Mouse (Mus musculus): Measurements from ENCODE around the gene Ube2c.

- no peak for TF ChIP-seq POLR2A (IDR thresholded peaks at IDR 0.05; ENCODE audit: insufficient read length, low read depth)
- TF ChIP-seq E2F4 (IDR thresholded peaks at IDR 0.05; ENCODE audit: insufficient read depth) = no peak
- TF ChIP-seq USF1 (IDR thresholded peaks at IDR 0.05; ENCODE audit: low read depth) = no peak
- no peak for TF ChIP-seq MYOD1 (IDR thresholded peaks at IDR 0.05; ENCODE audit: control insufficient read depth in 1 of 3, insufficient read length in 2 of 3, low read depth in 2 of 3)
- TF ChIP-seq MAX (IDR thresholded peaks at IDR 0.05; ENCODE audit: low read depth) = no peak
- TF ChIP-seq MYOG (IDR thresholded peaks at IDR 0.05; ENCODE audit: control insufficient read depth in 1 of 3, insufficient read depth in 1 of 3, insufficient read length in 2 of 3, low read depth in 2 of 3) = no peak
- no peak for TF ChIP-seq CEBPB (IDR thresholded peaks at IDR 0.05; ENCODE audit: insufficient read depth, poor library complexity, severe bottlenecking)
- TF ChIP-seq POLR2AphosphoS2 (IDR thresholded peaks at IDR 0.05; ENCODE audit: insufficient read length, low read depth) = no peak
- no peak for TF ChIP-seq SRF (IDR thresholded peaks at IDR 0.05; ENCODE audit: control insufficient read depth, insufficient read length, low read depth)
- no peak for TF ChIP-seq TCF12 (IDR thresholded peaks at IDR 0.05; ENCODE audit: insufficient read depth, poor library complexity, severe bottlenecking)
- TF ChIP-seq REST (IDR thresholded peaks at IDR 0.05; ENCODE audit: insufficient read depth, insufficient read length) = no peak
These were observed 29.8 kb upstream of the Ube2c start for GRCm38 (mm10) chr2:164739876-164740275.
